Mouse (Mus musculus) limb, embryonic 15.5 days (tissue): ENCODE results near the gene Igfbpl1. TPM values are rescaled to one million over a fixed set of nuclear protein-coding genes. Genes with fewer than 3 reads are reported as not detected.

ENCODE experiments used
- ATAC-seq: fragments of 200-750 bp; cut with Nextera tagmentation; 2 replicates; pipeline ENCODE4 v1.8.0; 2017; ENCODE audit warnings: low read depth, moderate TSS enrichment; ENCODE audit not compliant: insufficient number of reproducible peaks, low FRiP score, low TSS enrichment
- H3K27ac ChIP-seq: fragments of 300-500 bp; sonication (generic); 2 replicates; pipeline ENCODE4 v1.5.1; 2015; ENCODE audit warnings: moderate library complexity, mild to moderate bottlenecking, inconsistent platforms
- H3K27me3 ChIP-seq: fragments of 300-500 bp; sonication (generic); 2 replicates; pipeline ENCODE4 v1.6.1; 2015; ENCODE audit warnings: inconsistent platforms
- H3K36me3 ChIP-seq: fragments of 300-500 bp; sonication (generic); 2 replicates; pipeline ENCODE4 v1.6.1; 2015; ENCODE audit warnings: inconsistent platforms
- H3K4me1 ChIP-seq: fragments of 300-500 bp; sonication (generic); 2 replicates; pipeline ENCODE4 v1.6.1; 2015; ENCODE audit warnings: inconsistent platforms
- H3K4me2 ChIP-seq: fragments of 300-500 bp; sonication (generic); 2 replicates; pipeline ENCODE4 v1.6.1; 2015; ENCODE audit warnings: mild to moderate bottlenecking, inconsistent platforms
- H3K4me3 ChIP-seq: fragments of 300-500 bp; sonication (generic); 2 replicates; pipeline ENCODE4 v1.5.1; 2015; ENCODE audit warnings: mild to moderate bottlenecking, inconsistent platforms
- H3K9ac ChIP-seq: fragments of 300-500 bp; sonication (generic); 2 replicates; pipeline ENCODE4 v1.6.1; 2015; ENCODE audit warnings: inconsistent platforms
- H3K9me3 ChIP-seq: fragments of 300-500 bp; sonication (generic); 2 replicates; pipeline ENCODE4 v1.6.1; 2016; ENCODE audit warnings: inconsistent platforms
- WGBS: fragments of 180-500 bp; shearing (Covaris S2); methylation state at CpG from one replicate; pipeline ENCODE4 v1.1.7; 2015; 5-methylcytosine and 5-hydroxymethylcytosine counted together
- polyA plus RNA-seq: library from polyadenylated mRNA; unstranded; fragments of >200 nt; fragmentation: Nextera tagmentation; extraction: Ambion mirVana; gene quantifications from 2 replicates; pipeline ENCODE4 v1.2.1, GENCODE M21; 2015

Gene Igfbpl1
- polyA plus RNA-seq, 1 experiment from 2014 or later, result 0.08 TPM

- H3K27me3 ChIP-seq, result peaks cover 38% of the 10 kb centered on the region
- H3K9ac ChIP-seq, result no peak overlapping the region
- WGBS, result 90% methylated on average over 2 of the region's 2 CpGs
- ATAC-seq, result no peak
- H3K27ac ChIP-seq, result no peak overlapping the region
- H3K36me3 ChIP-seq, result no peaks in the 10 kb centered on the region
- H3K4me3 ChIP-seq, result no peak overlapping the region
- no peak overlapping the region for H3K4me2 ChIP-seq
- H3K9me3 ChIP-seq, result no peaks in the 10 kb centered on the region
- peaks cover 8% of the 10 kb centered on the region for H3K4me1 ChIP-seq
Observed at GRCm38 (mm10) chr4:45846263-45846662, 19.5 kb upstream of the Igfbpl1 start.

GRCm38 (mm10) chr4:45844355-45844754, 17.6 kb upstream of the Igfbpl1 start:
- Histone ChIP-seq H3K4me3 (no peak overlapping the region), H3K4me2 (no peak overlapping the region), H3K36me3 (no peaks in the 10 kb centered on the region), H3K27ac (no peak overlapping the region), H3K27me3 (peaks cover 24% of the 10 kb centered on the region), H3K4me1 (peaks cover 8% of the 10 kb centered on the region), H3K9ac (no peak overlapping the region), H3K9me3 (no peaks in the 10 kb centered on the region)
- no peak for ATAC-seq
- WGBS, result 51% methylated on average over 14 of the region's 14 CpGs

- no peaks in the 10 kb centered on the region for H3K36me3 ChIP-seq
- H3K4me2 ChIP-seq, result no peak overlapping the region
- H3K4me3 ChIP-seq, result no peak overlapping the region
- no peak for ATAC-seq
- H3K9me3 ChIP-seq, result no peaks in the 10 kb centered on the region
- H3K27me3 ChIP-seq, result peaks cover 35% of the 10 kb centered on the region
- no peak overlapping the region for H3K9ac ChIP-seq
- no peak overlapping the region for H3K27ac ChIP-seq
- no peaks in the 10 kb centered on the region for H3K4me1 ChIP-seq
- 43% methylated on average over 5 of the region's 5 CpGs for WGBS
Observed at GRCm38 (mm10) chr4:45833461-45833860, 6.7 kb upstream of the Igfbpl1 start.

- Histone ChIP-seq H3K4me2 (no peak overlapping the region), H3K36me3 (no peaks in the 10 kb centered on the region), H3K4me3 (no peak overlapping the region), H3K9ac (no peak overlapping the region), H3K27ac (no peak overlapping the region), H3K9me3 (no peaks in the 10 kb centered on the region), H3K4me1 (no peaks in the 10 kb centered on the region), H3K27me3 (peaks cover 49% of the 10 kb centered on the region)
- ATAC-seq, result no peak
- WGBS, result 84% methylated on average over 7 of the region's 7 CpGs
Observed at GRCm38 (mm10) chr4:45831996-45832395, 5.3 kb upstream of the Igfbpl1 start.

- Histone ChIP-seq H3K9ac (no peak overlapping the region), H3K4me2 (no peak overlapping the region), H3K27ac (no peak overlapping the region), H3K36me3 (no peaks in the 10 kb centered on the region), H3K27me3 (peaks cover 68% of the 10 kb centered on the region), H3K4me3 (no peak overlapping the region), H3K9me3 (no peaks in the 10 kb centered on the region), H3K4me1 (peaks cover 9% of the 10 kb centered on the region)
- 50% methylated on average over 13 of the region's 13 CpGs for WGBS
- no peak for ATAC-seq
Observed at GRCm38 (mm10) chr4:45829907-45830759, 3.4 kb upstream of the Igfbpl1 start.

- WGBS, result 23% methylated on average over 14 of the region's 14 CpGs
- H3K9me3 ChIP-seq, result no peaks in the 10 kb centered on the region
- H3K9ac ChIP-seq, result no peak overlapping the region
- no peak for ATAC-seq
- peaks cover 79% of the 10 kb centered on the region for H3K27me3 ChIP-seq
- no peak overlapping the region for H3K4me3 ChIP-seq
- H3K4me1 ChIP-seq, result peaks cover 9% of the 10 kb centered on the region
- no peak overlapping the region for H3K4me2 ChIP-seq
- no peak overlapping the region for H3K27ac ChIP-seq
- H3K36me3 ChIP-seq, result no peaks in the 10 kb centered on the region
Observed at GRCm38 (mm10) chr4:45824761-45825556, 1.8 kb downstream of the Igfbpl1 start.

GRCm38 (mm10) chr4:45824049-45824760, 2.5 kb downstream of the Igfbpl1 start:
- Histone ChIP-seq H3K4me1 (peaks cover 16% of the 10 kb centered on the region), H3K27me3 (peaks cover 72% of the 10 kb centered on the region), H3K9me3 (no peaks in the 10 kb centered on the region), H3K27ac (no peak overlapping the region), H3K4me3 (no peak overlapping the region), H3K36me3 (no peaks in the 10 kb centered on the region), H3K4me2 (no peak overlapping the region), H3K9ac (no peak overlapping the region)
- 7% methylated on average over 10 of the region's 10 CpGs for WGBS
- no peak for ATAC-seq

GRCm38 (mm10) chr4:45822781-45823575, 3.7 kb downstream of the Igfbpl1 start:
- Histone ChIP-seq H3K4me3 (no peak overlapping the region), H3K27ac (no peak overlapping the region), H3K27me3 (peaks cover 59% of the 10 kb centered on the region), H3K4me1 (peaks cover 24% of the 10 kb centered on the region), H3K36me3 (no peaks in the 10 kb centered on the region), H3K9me3 (no peaks in the 10 kb centered on the region), H3K4me2 (no peak overlapping the region), H3K9ac (no peak overlapping the region)
- WGBS, result 27% methylated on average over 11 of the region's 11 CpGs
- no peak for ATAC-seq

- no peak overlapping the region for H3K9ac ChIP-seq
- H3K36me3 ChIP-seq, result no peaks in the 10 kb centered on the region
- H3K4me3 ChIP-seq, result no peak overlapping the region
- WGBS, result 43% methylated on average over 3 of the region's 3 CpGs
- H3K9me3 ChIP-seq, result no peaks in the 10 kb centered on the region
- ATAC-seq, result no peak
- H3K27me3 ChIP-seq, result peaks cover 49% of the 10 kb centered on the region
- no peak overlapping the region for H3K27ac ChIP-seq
- peaks cover 24% of the 10 kb centered on the region for H3K4me1 ChIP-seq
- H3K4me2 ChIP-seq, result no peak overlapping the region
Observed at GRCm38 (mm10) chr4:45821995-45822394, 4.7 kb downstream of the Igfbpl1 start.

GRCm38 (mm10) chr4:45820074-45820830, 6.5 kb downstream of the Igfbpl1 start:
- no peak overlapping the region for H3K9ac ChIP-seq
- WGBS, result 38% methylated on average over 8 of the region's 8 CpGs
- no peak for ATAC-seq
- H3K27me3 ChIP-seq, result peaks cover 32% of the 10 kb centered on the region
- H3K27ac ChIP-seq, result no peak overlapping the region
- peak overlapping the region; percentile 60 for H3K4me2 ChIP-seq
- H3K4me3 ChIP-seq, result no peak overlapping the region
- no peaks in the 10 kb centered on the region for H3K9me3 ChIP-seq
- peaks cover 15% of the 10 kb centered on the region; the same call in 1 of the 2 replicates for H3K4me1 ChIP-seq
- H3K36me3 ChIP-seq, result no peaks in the 10 kb centered on the region
